Mouse (Mus musculus) urinary bladder, postnatal 10 days (tissue): ENCODE measurements around the gene Sult1a1.
"Not testable (repeated sequence)": the region's sequence is repeated elsewhere in the genome, so short reads cannot be mapped to it uniquely, and the experiment has no call there.

Source experiments
- DNase-seq: peaks from one replicate; pipeline ENCODE4 v3.0.0; 2022; ENCODE audit warnings: low spot score

Sult1a1 gene

DNA sequence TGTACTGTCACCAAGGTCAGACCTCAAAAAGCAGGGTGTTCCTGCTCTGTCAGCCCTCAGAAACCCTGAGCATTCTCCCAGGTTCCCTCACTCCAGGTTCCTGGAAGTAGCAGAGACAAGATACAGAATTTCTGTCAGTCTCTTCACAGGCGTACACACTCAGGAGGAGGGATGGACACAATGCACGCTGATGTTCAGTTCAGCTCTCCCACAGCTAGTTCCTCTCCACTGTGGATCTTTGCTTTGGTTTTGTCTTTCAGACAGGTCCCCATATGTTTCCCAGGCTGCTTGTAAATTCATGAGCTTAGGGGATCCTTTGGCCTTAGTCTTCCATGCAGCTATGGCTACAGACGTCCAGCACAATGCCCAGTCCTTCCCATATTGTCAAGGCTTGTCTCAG is 20.7 kb upstream of the Sult1a1 start:
- no peak for DNase-seq

DNA sequence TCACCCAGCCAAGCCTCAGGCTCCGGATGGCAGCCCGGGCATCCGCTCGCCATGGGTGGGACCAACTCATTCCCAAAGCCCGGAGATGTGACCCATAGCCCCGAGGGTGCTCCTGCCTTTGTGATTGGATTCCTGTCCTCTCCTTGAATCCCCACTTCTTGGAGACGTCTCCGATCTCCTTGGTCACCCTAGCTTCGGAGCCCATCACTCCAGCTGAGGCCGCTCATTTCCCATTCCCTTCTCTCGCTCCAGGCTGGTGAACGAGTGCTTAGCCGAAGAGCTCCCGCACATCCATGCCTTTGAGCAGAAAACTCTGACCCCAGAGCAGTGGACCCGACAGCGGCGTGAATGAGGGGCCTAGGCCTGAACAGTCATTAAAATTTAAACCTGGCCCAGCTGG is 20.1 kb upstream of the Sult1a1 start:
- DNase-seq: no peak

DNA sequence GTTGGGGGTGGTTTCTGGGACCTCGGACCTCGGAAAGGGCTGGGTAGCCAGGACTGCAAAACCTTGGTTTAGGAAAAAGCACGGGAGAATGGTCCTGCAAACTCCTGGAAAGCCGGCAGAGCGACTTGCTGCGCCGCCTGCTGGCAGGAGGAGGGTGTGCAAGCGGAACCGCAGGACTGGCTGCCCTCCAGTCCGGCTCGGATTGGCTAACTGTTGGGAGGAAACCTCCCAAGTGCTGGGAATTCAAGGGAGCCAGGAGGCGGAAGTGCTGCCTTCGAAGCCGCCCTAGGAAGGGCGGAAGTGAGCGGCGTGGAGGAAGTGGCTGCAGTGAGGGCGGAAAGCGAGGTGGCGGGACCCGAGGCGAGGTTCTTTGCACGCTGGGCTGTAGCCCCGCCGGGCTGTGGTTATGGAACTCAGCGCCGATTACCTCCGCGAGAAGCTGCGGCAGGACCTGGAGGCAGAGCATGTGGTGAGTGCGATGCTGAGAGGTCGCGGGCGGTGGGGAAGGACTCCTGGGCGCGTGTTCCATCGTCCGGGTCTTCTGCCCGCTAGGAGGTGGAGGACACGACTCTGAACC is 19.5 kb upstream of the Sult1a1 start, which contains the start of gene Slx1b:
Slx1b (minus strand) TSS at position 154 of the 577 bp plus-strand sequence.
- DNase-seq: peak; percentile 73

DNA sequence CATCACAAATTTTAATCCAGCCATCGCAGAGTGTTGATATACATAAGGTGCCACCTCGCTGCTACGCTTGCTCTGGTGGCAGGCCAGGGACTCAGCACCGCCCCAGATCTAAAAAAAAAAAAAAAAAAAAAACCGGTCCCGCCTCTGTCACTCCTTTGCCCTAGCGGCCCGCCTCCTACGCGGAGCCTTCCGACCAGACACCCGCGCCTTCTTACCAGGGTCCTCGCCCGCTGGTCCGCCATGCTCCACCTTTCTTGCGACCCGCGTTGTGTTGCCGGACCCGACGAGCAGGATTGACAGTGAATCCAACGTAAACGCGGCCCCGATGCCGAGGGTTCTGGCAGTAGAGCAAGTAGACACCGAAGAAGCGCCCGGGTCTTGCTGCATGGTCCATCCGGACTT is 19.0 kb upstream of the Sult1a1 start, which contains the start of gene Bola2:
Bola2 (plus strand) TSS at position 192 of the 402 bp plus-strand sequence.
- DNase-seq: no peak

DNA sequence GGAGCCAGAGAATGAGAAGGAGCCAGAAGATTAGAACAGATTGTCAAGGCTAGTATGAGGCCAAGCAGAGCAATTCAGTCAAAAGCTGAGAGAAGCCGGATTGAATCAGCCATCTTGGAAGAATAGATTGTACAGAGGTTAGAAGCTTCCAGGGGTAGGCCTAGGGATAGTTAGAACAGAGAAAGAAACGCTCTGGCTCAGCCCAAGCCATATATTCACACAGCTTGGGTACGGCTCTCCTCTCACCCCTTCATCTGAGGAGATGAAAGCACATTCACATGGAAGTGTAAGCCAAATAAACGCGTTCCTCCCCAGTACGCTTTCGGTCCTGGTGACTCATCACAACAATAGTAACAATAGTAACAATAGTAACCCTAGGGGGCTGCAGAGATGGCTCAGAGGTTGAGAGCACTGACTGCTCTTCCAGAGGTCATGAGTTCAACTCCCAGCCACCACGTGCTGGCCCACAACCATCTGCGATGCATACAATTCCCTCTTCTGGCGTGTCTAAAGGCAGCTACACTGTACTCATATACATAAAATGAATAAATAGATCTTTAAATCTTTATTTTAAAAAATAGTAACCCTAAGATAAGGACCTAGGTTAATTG is 18.3 kb upstream of the Sult1a1 start:
- no peak for DNase-seq

DNA sequence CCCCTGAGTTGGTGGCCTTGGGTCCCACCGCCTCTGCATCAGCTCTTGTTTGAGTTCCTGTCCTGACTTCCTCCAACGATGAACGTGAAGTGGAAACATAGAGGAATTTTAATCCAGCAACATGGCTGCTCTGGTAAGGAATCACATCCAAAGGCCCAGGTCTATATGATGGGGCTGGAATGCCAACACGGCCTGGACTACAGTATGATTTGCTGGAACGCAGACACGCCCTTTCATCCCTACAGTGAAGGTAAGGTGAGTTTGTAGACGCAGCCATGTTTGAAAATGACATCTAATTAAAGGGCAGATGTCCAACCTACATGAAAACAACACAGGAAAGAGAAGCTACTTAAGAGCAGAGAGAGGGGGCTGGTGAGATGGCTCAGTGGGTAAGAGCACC is 17.5 kb upstream of the Sult1a1 start:
- no peak for DNase-seq

DNA sequence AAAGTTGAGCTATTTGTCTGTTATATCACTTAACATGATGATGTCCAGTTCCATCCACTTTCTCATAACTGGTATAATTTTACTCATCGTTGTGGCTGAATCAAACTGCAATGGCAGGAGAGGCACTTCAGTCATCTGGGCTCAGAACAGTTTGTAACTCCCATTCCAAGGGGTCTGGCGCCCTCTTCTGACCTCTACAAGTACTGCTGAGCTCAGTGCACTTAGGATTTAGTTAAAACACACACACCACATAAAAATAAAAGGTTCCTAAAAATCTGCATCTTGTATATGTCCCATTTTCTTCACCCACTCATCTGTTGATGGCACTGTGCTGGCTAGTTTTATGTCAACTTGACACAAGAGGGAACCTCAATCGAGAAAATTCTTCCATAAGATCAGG is 17.0 kb upstream of the Sult1a1 start:
- no peak for DNase-seq

DNA sequence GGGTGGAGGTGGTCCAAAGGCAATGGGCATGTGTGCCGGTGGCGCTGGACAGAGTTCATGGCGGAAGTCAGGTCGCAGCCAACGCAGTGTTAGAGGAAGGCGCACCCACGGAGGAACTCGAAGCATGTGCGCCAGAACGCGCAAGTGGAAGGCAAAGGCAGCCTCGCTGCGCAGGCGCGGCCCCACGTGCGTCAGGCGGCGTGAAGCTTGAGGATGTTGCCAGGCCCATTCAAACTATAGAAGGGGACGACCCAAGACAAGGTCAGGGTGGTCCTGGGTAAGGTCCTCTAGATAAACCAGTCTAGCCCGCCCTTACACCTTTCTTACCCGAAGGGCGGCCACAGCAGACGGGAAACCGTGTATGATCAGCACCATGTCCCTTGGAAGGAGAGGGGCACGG is 16.2 kb upstream of the Sult1a1 start:
- no peak for DNase-seq

DNA sequence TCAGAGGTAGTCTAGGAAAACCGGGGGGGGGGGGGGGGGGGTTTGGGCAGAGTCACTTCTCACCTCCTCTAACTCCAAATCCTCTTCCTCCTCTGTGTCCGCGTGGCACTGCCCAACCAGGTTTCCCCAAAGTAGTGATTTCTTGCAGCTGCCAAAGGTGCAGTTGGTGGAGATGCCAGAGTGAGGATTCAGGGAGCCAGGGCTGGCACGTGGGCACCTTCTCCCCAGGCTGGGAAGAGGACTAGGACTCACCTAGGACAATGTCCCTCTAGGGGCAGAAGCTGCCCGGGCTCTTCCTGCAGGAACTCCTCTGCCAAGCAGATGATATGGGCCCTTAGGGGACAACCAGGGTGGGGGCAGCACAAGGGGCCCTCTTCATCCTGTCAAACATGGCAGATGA is 15.4 kb upstream of the Sult1a1 start:
- no peak for DNase-seq

DNA sequence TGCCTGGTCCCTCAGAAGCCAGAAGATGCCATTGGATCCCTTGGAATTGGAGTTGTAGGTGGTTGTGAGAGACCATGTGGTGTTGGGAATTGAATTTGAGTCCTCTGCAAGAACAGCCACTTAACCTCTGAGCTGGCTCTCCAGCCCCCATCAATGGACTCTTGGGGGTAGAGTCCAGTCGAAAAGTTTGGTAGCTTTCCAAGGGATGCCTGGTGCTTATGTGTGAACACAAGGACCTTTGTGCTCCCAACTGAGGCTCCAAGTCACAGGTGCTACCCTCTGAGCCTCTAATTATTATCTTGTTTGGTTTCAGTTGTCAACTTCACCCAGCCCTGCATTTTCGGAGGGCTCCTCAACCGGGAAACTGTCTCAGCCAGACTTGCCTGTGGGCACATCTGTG is 14.5 kb upstream of the Sult1a1 start:
- no peak for DNase-seq

DNA sequence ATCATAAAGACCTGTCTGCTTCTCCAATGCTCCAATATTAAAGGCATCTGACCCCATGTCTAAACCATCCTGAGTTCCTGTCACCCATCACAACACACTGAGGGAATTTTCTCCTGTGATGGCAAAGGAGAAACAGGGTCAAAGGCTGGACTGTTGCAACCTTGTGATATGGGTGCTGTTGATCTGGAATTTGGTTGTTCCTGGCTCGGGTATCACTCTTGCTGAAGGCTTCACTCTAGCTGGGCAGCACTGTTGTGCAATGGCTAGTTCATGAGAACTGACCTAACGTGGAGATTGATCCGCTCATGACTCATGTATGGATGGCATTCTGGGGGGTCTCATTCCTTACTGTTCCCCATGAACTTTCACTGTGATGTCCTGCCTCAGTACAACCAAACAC is 12.8 kb upstream of the Sult1a1 start:
- DNase-seq: no peak

DNA sequence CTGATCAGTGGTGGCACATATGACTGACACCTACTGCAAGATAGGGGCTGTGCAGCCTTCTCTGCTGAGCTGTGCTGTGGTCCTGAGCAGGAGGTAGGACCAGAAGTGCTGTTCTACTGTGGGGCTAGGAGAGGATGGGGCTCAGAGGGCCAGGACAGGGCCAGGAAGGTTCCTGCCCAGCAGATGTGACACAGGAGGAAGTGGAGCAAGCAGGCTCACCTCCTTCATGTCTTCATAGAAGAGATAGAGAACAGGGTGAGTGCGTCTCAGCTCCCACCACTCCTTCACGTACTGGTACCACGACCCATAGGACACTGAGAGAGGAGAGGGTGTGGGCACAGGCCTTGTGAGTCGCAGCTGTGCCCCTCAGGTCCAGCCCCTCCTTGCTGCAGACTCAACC is 11.9 kb upstream of the Sult1a1 start:
- DNase-seq: not testable (repeated sequence)

DNA sequence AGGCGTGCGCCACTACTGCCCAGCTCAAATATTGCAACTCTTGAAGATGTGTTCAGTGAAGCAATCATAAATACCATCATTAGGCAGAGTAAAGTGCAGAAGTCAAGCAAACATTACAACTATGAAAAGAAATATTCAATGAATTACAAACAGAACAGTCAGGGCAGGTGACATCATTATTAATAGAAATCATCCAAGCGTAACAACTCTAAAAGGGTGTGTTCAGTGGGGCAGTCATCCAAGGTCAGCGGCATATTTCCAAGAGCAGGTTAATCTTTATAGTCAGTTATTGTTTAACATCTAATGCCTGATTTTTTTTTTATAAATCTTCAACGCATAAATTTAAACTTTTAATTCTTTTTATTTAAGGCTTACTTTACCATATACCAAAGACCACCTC is 5.0 kb upstream of the Sult1a1 start:
- DNase-seq: no peak

DNA sequence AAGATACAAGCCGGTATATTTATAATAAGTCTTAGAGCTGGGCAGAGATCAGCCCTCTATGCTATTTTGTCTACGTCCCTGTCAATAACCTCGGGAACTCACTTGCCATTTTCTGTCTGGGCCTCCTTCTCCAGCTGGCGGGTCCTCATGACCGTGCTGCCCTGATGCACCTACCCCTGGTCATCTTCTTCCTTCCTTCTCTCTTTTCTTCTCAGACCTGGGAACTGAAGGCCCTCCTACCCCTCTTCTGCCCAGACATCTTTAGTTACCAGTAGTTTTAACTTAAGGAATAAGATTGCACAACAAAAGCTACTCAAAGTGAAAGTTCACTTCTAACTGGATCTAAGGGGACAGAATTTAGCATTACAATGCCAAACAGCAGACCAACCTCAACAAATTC is 3.5 kb upstream of the Sult1a1 start:
- no peak for DNase-seq

DNA sequence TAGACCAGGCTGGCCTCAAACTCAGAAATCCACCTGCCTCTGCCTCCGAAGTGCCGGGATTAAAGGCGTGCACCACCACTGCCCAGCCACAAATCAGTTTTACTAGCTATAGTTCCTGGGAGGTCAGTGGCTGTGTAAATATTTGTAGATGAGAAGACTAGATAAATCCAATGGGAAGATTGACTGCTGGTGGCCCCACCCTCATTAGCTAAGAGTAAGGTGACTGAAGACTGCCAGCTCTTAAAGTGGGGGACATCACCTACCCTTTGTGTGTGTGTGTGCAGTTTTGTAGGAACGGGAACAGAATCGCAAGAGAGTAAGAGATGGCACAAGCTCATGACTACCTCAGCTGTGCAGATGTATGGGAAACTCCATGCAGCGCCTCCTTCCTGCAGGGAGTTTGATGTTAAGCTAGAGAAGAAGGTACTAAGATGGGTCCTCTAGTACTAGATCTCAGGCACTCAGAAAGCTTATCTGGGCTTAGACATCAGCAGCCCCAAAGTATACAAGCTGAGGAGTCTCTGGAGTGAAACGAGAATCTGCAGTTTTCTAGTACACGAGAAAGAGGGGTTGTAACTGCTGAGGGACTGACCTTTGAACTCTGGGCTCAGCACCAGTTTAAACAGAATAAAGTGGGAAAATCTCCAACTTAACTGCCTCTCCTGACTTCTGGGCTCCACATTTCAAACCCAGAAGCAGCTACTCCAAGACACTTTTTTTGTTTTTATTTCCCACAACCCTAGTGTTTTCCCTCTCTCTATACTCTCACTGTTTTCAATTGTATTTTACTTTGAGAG is 2.5 kb upstream of the Sult1a1 start:
- no peak for DNase-seq

DNA sequence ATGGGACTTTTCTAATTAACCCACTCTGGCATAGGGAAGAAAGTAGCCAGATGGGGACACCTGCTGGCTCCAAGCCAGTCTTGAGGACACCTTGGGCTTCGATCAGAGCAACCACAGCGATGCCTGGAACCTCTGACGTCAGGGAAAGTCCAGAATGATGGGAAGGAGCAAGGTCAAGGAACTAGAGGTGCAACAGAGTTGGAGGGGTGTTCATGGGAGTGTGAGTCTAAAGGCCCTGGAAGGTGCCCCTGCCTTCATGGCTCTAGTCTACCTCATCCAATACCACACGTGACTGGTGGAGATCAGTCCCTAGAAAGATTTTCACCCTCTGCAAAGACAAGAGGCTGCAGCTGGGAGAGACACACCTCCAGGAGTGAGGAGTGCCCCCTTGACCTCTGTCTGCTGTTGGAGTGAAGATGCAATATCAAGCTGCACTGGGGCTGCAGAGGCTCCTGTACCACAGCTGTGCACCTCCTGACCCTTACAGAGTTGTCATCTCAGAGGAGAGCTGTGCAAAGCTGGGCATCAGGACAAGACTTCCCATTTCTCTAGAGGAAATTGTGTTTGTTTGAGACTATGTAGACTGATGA is 494 bp upstream of the Sult1a1 start:
- no peak for DNase-seq

DNA sequence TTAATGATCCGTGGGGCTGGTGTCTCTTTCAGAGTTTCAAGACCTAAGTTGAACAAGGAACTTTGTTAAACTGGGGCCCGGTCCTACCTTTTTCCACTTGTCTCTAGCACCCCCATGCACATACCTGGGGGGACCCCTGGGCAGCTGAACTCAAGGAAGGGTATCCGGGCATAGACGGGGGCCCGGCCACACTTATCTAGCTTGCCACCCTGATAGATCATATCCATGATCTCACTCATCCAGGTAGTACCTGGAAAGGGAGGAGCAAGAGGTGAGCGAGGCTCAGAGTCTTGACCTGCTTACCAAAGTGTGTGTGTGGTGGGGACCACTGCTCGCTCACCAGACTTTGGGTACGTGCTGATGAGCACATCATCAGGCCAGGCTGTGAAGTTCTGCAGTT is 1.1 kb downstream of the Sult1a1 start:
- no peak for DNase-seq

DNA sequence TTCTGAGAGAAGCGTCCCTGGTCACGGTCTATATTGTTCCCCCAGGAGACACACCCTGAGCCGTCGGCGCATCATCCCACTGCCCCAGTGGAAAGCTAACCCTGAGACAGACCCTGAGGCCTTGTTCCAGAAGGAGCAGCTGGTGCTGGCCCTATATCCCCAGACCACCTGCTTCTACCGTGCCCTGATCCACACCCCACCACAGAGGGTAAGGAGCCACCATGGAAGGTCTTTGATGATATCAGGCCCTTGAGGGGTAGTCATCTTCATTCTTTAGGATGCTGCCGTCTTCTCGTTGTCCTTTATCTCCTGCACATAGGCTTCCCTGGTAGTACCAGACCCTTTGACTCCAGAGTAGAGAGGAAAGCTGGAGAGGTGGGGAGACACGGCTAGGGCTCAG is 4.1 kb downstream of the Sult1a1 start:
- no peak for DNase-seq

DNA sequence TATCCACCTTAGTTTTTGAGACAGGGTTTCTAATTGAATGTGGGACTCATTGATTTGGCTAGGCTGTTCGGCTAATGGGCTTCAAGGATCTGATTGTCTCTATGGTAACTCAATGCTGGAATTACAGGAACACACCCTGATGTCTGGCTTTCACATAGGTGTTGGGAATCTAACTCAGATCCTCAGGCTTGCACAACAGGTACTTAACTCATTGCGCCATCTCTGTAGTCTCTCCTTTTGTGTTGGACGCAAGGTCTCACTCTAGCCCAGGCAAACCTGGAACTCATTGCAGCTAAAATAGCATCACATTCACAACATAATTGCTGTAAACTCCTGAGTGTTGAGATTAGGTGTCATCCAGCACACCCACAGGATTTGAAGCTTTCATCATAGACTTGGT is 6.1 kb downstream of the Sult1a1 start:
- no peak for DNase-seq

DNA sequence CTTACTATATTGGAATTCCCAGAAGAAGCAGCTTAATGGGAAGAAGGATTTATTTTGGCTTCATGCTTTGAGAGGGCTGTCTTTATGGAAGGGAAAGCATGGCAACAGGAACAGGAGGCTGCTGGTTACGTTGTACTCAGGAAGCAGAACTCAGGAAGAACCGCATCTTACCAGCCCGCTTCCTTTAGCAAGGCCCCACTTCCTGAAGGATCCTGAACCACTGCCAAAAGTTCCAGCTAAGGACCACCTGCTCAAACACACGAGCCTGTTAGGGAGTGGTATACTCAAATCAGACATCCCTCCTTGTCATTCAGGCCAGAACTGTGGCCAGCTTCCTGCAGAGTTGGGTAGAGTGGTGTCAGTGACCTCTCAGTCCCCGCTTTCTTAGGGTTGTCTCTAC is 7.8 kb downstream of the Sult1a1 start:
- DNase-seq: no peak

DNA sequence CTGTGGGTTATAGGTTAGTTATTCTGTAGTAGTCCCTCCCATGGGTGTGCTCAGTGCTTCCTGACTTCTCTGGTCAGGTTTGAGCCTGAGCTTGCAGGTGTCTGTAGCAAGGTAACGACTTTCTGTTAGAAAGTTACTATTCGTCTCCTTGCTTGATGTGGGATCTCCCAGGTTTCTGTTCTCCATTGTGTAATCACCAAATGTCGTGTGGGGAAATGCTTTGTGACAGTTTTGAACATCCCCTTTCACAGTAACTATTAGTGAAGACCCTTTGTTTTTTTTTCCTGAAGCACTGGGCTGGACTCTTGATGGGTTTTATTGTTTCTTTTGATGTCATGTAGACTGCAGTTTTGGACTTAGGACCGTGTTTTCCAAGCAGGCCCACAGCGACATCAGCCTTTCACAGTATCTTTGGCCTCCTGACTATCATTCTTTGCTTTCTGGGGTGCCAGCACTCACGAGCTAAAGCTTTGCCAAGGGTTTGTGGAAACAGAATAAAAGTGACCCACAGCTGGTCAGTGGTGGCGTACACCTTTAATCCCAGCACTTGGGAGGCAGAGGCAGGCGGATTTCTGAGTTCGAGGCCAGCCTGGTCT is 8.6 kb downstream of the Sult1a1 start:
- no peak for DNase-seq

DNA sequence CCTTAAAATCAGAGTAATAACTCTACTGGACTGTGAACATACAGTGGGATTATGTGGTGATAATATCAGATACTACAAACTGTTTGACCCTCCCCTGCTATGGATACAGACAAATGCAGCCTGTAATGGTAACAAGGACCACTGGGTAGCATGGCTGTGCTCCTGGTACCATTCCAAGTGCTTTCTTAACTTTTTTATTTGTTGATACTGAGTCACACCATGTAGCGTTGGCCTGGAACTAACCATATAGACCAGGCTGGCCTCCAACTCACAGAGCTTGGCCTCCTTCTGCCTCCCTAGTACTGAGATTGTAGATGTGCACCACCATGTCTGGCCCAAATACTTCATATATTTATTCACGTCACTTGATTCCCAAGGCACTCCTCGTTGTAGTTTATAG is 11.0 kb downstream of the Sult1a1 start:
- DNase-seq: no peak

DNA sequence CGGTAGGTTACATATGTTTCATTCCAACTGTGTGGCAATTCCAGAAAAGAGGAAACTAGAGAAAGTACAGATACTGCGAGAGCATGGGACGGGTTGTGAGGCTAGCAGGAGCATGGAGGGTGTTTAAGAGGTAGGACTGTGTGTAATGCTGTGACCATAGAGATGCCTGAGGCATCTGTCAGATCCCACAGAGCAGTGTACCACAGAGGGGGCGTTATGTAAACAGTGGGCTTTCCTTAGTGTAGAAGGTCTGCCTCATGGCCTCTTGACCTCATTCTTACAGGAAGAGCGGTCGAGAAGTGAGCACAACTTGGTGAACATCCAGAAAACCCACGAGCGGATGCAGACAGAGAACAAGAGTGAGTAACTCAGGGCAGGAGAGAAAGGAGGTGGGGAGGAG is 12.6 kb downstream of the Sult1a1 start:
- DNase-seq: no peak
